In genomic region chr4:64723296-64723695, GRCm38 (mm10) we compare ENCODE assay signal across 32 mouse cellular contexts.
DNase-seq lines count a peak whose midpoint lies in the region; ATAC-seq lines count a peak whose summit lies in the region.
"Had no signal": no experiment of that assay in that cellular context is flagged by ENCODE, and none has a peak within 500 bp of the region (broad histone marks: within the 10 kb centered on the region; RNA-seq: fewer than 3 reads in every experiment).

No protein-coding gene starts in this region.

- no peak for ATAC-seq in embryonic facial prominence, embryonic 13.5 days (ENCODE audit: insufficient number of reproducible peaks, insufficient read depth, low FRiP score, low TSS enrichment, low read depth)
- ATAC-seq in limb, embryonic 13.5 days (ENCODE audit: low FRiP score, low read depth): peak; percentile 54; the same call in 1 of the 2 replicates
- ATAC-seq in hindbrain, embryonic 16.5 days: no peak
- no peak for ATAC-seq in heart, embryonic 12.5 days (ENCODE audit: insufficient number of reproducible peaks, low FRiP score)
- ATAC-seq: forebrain, embryonic 15.5 days; midbrain, embryonic 16.5 days had no signal

- H3K9me3 ChIP-seq in embryonic facial prominence, embryonic 13.5 days: no peaks in the 10 kb centered on the region
- no peaks in the 10 kb centered on the region for H3K9me3 ChIP-seq in limb, embryonic 13.5 days
- no peaks in the 10 kb centered on the region for H3K9me3 ChIP-seq in hindbrain, embryonic 16.5 days (ENCODE audit: control insufficient read depth, low read length)
- H3K9me3 ChIP-seq in heart, embryonic 12.5 days (replicated peaks): no peaks in the 10 kb centered on the region
- H3K9me3 ChIP-seq: forebrain, embryonic 15.5 days; kidney, embryonic 15.5 days; limb, embryonic 15.5 days had no signal

- no peaks in the 10 kb centered on the region for H3K36me3 ChIP-seq in embryonic facial prominence, embryonic 13.5 days
- no peaks in the 10 kb centered on the region for H3K36me3 ChIP-seq in limb, embryonic 13.5 days
- H3K36me3 ChIP-seq in hindbrain, embryonic 16.5 days (ENCODE audit: control insufficient read depth, insufficient read depth, low read length): no peaks in the 10 kb centered on the region
- H3K36me3 ChIP-seq in heart, embryonic 12.5 days: no peaks in the 10 kb centered on the region
- H3K36me3 ChIP-seq: forebrain, embryonic 15.5 days; kidney, embryonic 15.5 days; limb, embryonic 15.5 days had no signal

- H3K9ac ChIP-seq in embryonic facial prominence, embryonic 13.5 days: no peak overlapping the region
- H3K9ac ChIP-seq in limb, embryonic 13.5 days: no peak overlapping the region
- H3K9ac ChIP-seq in hindbrain, embryonic 16.5 days (ENCODE audit: low read depth, low read length): no peak overlapping the region
- no peak overlapping the region for H3K9ac ChIP-seq in heart, embryonic 12.5 days
- H3K9ac ChIP-seq: forebrain, embryonic 15.5 days; hindbrain, embryonic 14.5 days; kidney, embryonic 15.5 days; limb, embryonic 15.5 days; liver, embryonic 14.5 days had no signal

- peaks cover 3% of the 10 kb centered on the region; the same call in 1 of the 2 replicates for H3K4me1 ChIP-seq in embryonic facial prominence, embryonic 13.5 days
- no peaks in the 10 kb centered on the region for H3K4me1 ChIP-seq in limb, embryonic 13.5 days
- no peaks in the 10 kb centered on the region for H3K4me1 ChIP-seq in hindbrain, embryonic 16.5 days (ENCODE audit: control insufficient read depth, insufficient read depth, low read depth, low read length)
- no peaks in the 10 kb centered on the region for H3K4me1 ChIP-seq in heart, embryonic 12.5 days (replicated peaks)
- H3K4me1 ChIP-seq: forebrain, embryonic 15.5 days; kidney, embryonic 15.5 days; limb, embryonic 15.5 days had no signal

- peak; percentile 19 for DNase-seq in embryo, embryonic 10 days (ENCODE audit: low spot score)
- DNase-seq in embryo, embryonic 9.5 days (ENCODE audit: extremely low spot score): no peak
- peak; percentile 9 for DNase-seq in NIH3T3 (ENCODE audit: low read depth)
- no peak for DNase-seq in left cerebral cortex, adult 11 months (ENCODE audit: low spot score)
- DNase-seq: adrenal gland, adult 8-10 months; cerebellum, adult 11 months; cerebellum, adult 9-10 months; cerebellum, postnatal 36 days; gastrocnemius, adult 2 months; gastrocnemius, postnatal 36 days; heart, adult 18-20 months; kidney, adult 18-20 months; kidney, postnatal 36 days; layer of hippocampus, postnatal 36 days; lung, adult 2 months; lung, postnatal 14 days; thymus, adult 18-20 months; thymus, postnatal 25 days had no signal

- 10% methylated on average over 3 of the region's 3 CpGs for WGBS in embryonic facial prominence, embryonic 13.5 days
- 23% methylated on average over 3 of the region's 3 CpGs for WGBS in limb, embryonic 13.5 days
- WGBS in hindbrain, embryonic 16.5 days: 56% methylated on average over 3 of the region's 3 CpGs
- 50% methylated on average over 3 of the region's 3 CpGs for WGBS in heart, embryonic 12.5 days

- no peak overlapping the region for H3K4me3 ChIP-seq in embryonic facial prominence, embryonic 13.5 days
- no peak overlapping the region for H3K4me3 ChIP-seq in limb, embryonic 13.5 days
- no peak overlapping the region for H3K4me3 ChIP-seq in hindbrain, embryonic 16.5 days (ENCODE audit: low read length)
- H3K4me3 ChIP-seq in heart, embryonic 12.5 days: no peak overlapping the region
- H3K4me3 ChIP-seq: forebrain, embryonic 15.5 days; gastrocnemius, adult 2 months; kidney, embryonic 15.5 days; limb, embryonic 15.5 days had no signal

- no peak overlapping the region for H3K4me2 ChIP-seq in embryonic facial prominence, embryonic 13.5 days
- H3K4me2 ChIP-seq in limb, embryonic 13.5 days (replicated peaks): no peak overlapping the region
- H3K4me2 ChIP-seq in hindbrain, embryonic 16.5 days (ENCODE audit: low read length): no peak overlapping the region
- no peak overlapping the region for H3K4me2 ChIP-seq in heart, embryonic 12.5 days
- H3K4me2 ChIP-seq: forebrain, embryonic 15.5 days; heart, embryonic 11.5 days; hindbrain, embryonic 14.5 days; kidney, embryonic 15.5 days; limb, embryonic 15.5 days; midbrain, embryonic 11.5 days had no signal

- peak overlapping the region; percentile 40; the same call in 1 of the 2 replicates for H3K27ac ChIP-seq in embryonic facial prominence, embryonic 13.5 days
- no peak overlapping the region for H3K27ac ChIP-seq in limb, embryonic 13.5 days
- no peak overlapping the region for H3K27ac ChIP-seq in hindbrain, embryonic 16.5 days (ENCODE audit: low read depth, low read length)
- no peak overlapping the region for H3K27ac ChIP-seq in heart, embryonic 12.5 days (ENCODE audit: poor library complexity, severe bottlenecking)
- H3K27ac ChIP-seq: forebrain, embryonic 15.5 days; gastrocnemius, adult 2 months; hindbrain, embryonic 14.5 days; kidney, embryonic 15.5 days; limb, embryonic 15.5 days; liver, embryonic 14.5 days; stomach, postnatal 0 days had no signal

- H3K27me3 ChIP-seq in embryonic facial prominence, embryonic 13.5 days: no peaks in the 10 kb centered on the region
- no peaks in the 10 kb centered on the region for H3K27me3 ChIP-seq in limb, embryonic 13.5 days
- no peaks in the 10 kb centered on the region for H3K27me3 ChIP-seq in hindbrain, embryonic 16.5 days (replicated peaks; ENCODE audit: control insufficient read depth, insufficient read depth, low read length)
- no peaks in the 10 kb centered on the region for H3K27me3 ChIP-seq in heart, embryonic 12.5 days (replicated peaks)
- H3K27me3 ChIP-seq: CH12.LX; forebrain, embryonic 15.5 days; kidney, embryonic 15.5 days; limb, embryonic 15.5 days had no signal

Comparison
In these comparisons a context has a peak if more than half of its experiments do, and no peak if none do; other contexts are left out.
1. DNase-seq: peak in embryo, embryonic 10 days (single experiment) and NIH3T3 (single experiment); none in embryo, embryonic 9.5 days (single experiment) and left cerebral cortex, adult 11 months (single experiment).